ENCODE assay signal across 8 mouse cellular contexts in the genomic region with DNA sequence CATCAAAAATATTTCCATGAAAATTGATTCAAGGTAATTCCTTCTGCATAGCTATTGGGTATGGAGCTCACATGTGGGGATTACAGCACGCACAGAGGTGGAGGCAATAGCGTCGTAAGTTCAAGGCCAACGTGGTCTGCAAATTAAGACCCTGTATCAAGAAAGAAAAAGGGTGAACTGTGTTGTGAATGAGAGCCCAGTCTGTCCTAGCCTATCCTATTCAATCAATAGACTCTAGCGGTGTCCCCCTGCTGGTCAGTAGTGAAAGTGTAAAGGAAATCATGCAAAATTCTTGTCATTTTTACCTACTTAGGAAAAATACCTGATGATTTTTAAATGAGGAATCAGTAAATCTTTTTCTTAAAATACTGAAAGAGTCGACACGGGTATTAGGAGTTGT. TPM values are rescaled to one million over a fixed set of nuclear protein-coding genes. Genes with fewer than 3 reads are reported as not detected.
DNase-seq lines count a peak whose midpoint lies in the region; ATAC-seq lines count a peak whose summit lies in the region.

No protein-coding gene starts in this region.

- no peaks in the 10 kb centered on the region for H3K9me3 ChIP-seq in intestine, embryonic 16.5 days (ENCODE audit: control insufficient read depth, low read length)
- H3K9me3 ChIP-seq in intestine, embryonic 15.5 days = no peaks in the 10 kb centered on the region

- H3K9ac ChIP-seq in intestine, embryonic 16.5 days (ENCODE audit: low read depth, low read length) = no peak overlapping the region
- H3K9ac ChIP-seq in intestine, embryonic 15.5 days = no peak overlapping the region

- ATAC-seq in intestine, embryonic 16.5 days = peak; percentile 31; the same call in 1 of the 2 replicates
- ATAC-seq in intestine, embryonic 15.5 days = no peak
- ATAC-seq in hematopoietic stem cell, adult 5-6 weeks (replicated peaks in 1 of 2; ENCODE audit: insufficient read depth in 1 of 2, low FRiP score in 2 of 2, low TSS enrichment in 1 of 2, low read depth in 1 of 2, poor library complexity in 2 of 2, severe bottlenecking in 2 of 2) = 0 out of 4 replicates have a peak, but pooled peaks have one; percentile 40 to 54

- 40% methylated on average over 7 of the region's 7 CpGs for WGBS in intestine, embryonic 16.5 days
- 36% methylated on average over 7 of the region's 7 CpGs for WGBS in intestine, embryonic 15.5 days

- H3K27ac ChIP-seq in intestine, embryonic 16.5 days (ENCODE audit: low read length) = no peak overlapping the region
- H3K27ac ChIP-seq in intestine, embryonic 15.5 days = no peak overlapping the region

- H3K36me3 ChIP-seq in intestine, embryonic 16.5 days (ENCODE audit: control insufficient read depth, insufficient read depth, low read length) = no peaks in the 10 kb centered on the region
- H3K36me3 ChIP-seq in intestine, embryonic 15.5 days = no peaks in the 10 kb centered on the region

- no peak overlapping the region for H3K4me3 ChIP-seq in intestine, embryonic 16.5 days (ENCODE audit: low read length)
- no peak overlapping the region for H3K4me3 ChIP-seq in intestine, embryonic 15.5 days (replicated peaks)

- no peaks in the 10 kb centered on the region for H3K27me3 ChIP-seq in intestine, embryonic 16.5 days (replicated peaks; ENCODE audit: control insufficient read depth, insufficient read depth, low read length)
- no peaks in the 10 kb centered on the region for H3K27me3 ChIP-seq in intestine, embryonic 15.5 days (replicated peaks)

- peak; percentile 63 for DNase-seq in CD4-positive, CD25-positive, alpha-beta regulatory T cell, adult 2 months (ENCODE audit: low read depth, low spot score)
- peak; percentile 17 for DNase-seq in adrenal gland, postnatal 25 days
- peak; percentile 54 for DNase-seq in lung, postnatal 10 days
- DNase-seq in retina, postnatal 7 days (ENCODE audit: low read depth, low spot score) = peak; percentile 17
- DNase-seq in cerebellum, adult 8-10 months = no peak

- no peak overlapping the region for H3K4me2 ChIP-seq in intestine, embryonic 16.5 days (ENCODE audit: low read depth, low read length)
- no peak overlapping the region for H3K4me2 ChIP-seq in intestine, embryonic 15.5 days (replicated peaks)

- no peaks in the 10 kb centered on the region for H3K4me1 ChIP-seq in intestine, embryonic 16.5 days (ENCODE audit: control insufficient read depth, insufficient read depth, low read length)
- no peaks in the 10 kb centered on the region for H3K4me1 ChIP-seq in intestine, embryonic 15.5 days (replicated peaks)

RNA-seq across cellular contexts. Expression of a gene that starts 17.3 kb away (rescaled TPM):
- polyA plus RNA-seq in intestine, embryonic 16.5 days (2015; fragmentation: Nextera tagmentation; extraction: Ambion mirVana) = 24.3 and 25.1 TPM in 2 replicates
- 27.8 and 29.8 TPM in 2 replicates for polyA plus RNA-seq in intestine, embryonic 15.5 days (2015; fragmentation: Nextera tagmentation; extraction: Ambion mirVana)
- 47.4 and 49.2 TPM in 2 replicates for total RNA-seq in adrenal gland, postnatal 25 days (2021)
- 81.4 and 87.7 TPM in 2 replicates for total RNA-seq in hematopoietic stem cell, adult 5-6 weeks (2017)

RNA-seq across cellular contexts. Expression of a gene that starts 18.0 kb away (rescaled TPM):
- 1,127 and 1,131 TPM in 2 replicates for polyA plus RNA-seq in intestine, embryonic 16.5 days (2015; fragmentation: Nextera tagmentation; extraction: Ambion mirVana)
- 1,058 and 1,111 TPM in 2 replicates for polyA plus RNA-seq in intestine, embryonic 15.5 days (2015; fragmentation: Nextera tagmentation; extraction: Ambion mirVana)
- total RNA-seq in adrenal gland, postnatal 25 days (2021) = 504 and 526 TPM in 2 replicates
- 266 and 344 TPM in 2 replicates for total RNA-seq in hematopoietic stem cell, adult 5-6 weeks (2017)

RNA-seq across cellular contexts. Expression of a gene that starts 43.5 kb away (rescaled TPM):
- 4.8 and 5.5 TPM in 2 replicates for polyA plus RNA-seq in intestine, embryonic 16.5 days (2015; fragmentation: Nextera tagmentation; extraction: Ambion mirVana)
- polyA plus RNA-seq in intestine, embryonic 15.5 days (2015; fragmentation: Nextera tagmentation; extraction: Ambion mirVana) = 5.4 and 5.6 TPM in 2 replicates
- total RNA-seq in adrenal gland, postnatal 25 days (2021) = 10.1 and 11.7 TPM in 2 replicates
- total RNA-seq in hematopoietic stem cell, adult 5-6 weeks (2017) = 0.69 and 4.6 TPM in 2 replicates
